Mouse (Mus musculus) brain, embryonic 14.5 days (tissue): ENCODE data around the gene Stxbp6.

Source experiments
- CTCF ChIP-seq: fragments of 200-500 bp; IDR thresholded peaks from 2 replicates; pipeline ENCODE4 v1.5.1; 2012; ENCODE audit warnings: inconsistent platforms, mild to moderate bottlenecking, moderate library complexity, borderline replicate concordance; ENCODE audit not compliant: insufficient read depth, insufficient read length; ENCODE audit errors: extremely low read depth
- POLR2A ChIP-seq: fragments of 200-500 bp; IDR thresholded peaks from 2 replicates; pipeline ENCODE4 v1.6.1; 2012; ENCODE audit warnings: mild to moderate bottlenecking, inconsistent platforms, borderline replicate concordance; ENCODE audit not compliant: poor library complexity, insufficient read depth, insufficient read length, severe bottlenecking; ENCODE audit errors: extremely low read depth

DNA sequence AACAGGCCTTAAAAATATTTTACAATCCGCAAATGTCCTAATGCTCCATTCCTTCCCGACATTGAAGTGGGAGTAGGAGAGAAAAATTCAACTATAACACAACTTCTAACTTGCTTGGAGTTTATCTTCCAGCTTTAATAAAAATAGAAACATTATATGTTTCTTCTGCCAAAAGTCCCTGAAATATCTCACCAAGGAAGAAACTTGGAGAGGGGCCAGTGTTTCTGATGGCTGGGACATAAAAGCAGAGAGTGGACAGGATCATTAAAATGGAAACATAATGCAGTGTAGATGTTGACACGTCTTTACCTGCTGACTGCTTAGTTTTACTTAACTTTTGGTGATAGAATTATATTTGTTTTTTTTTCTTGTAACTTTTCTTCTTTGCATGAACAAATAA lies 99.2 kb downstream of the Stxbp6 start:
- TF ChIP-seq CTCF (no peak), POLR2A (no peak)
